Mouse (Mus musculus) erythroblast, embryonic 14.5 days (primary cell): ENCODE data around the gene Ppp4c.
"Not testable (repeated sequence)": the region's sequence is repeated elsewhere in the genome, so short reads cannot be mapped to it uniquely, and the experiment has no call there.

Source experiments
- GATA1 ChIP-seq: IDR thresholded peaks from 2 replicates; pipeline ENCODE4 v1.6.1; 2012; ENCODE audit warnings: low read length, inconsistent platforms, mixed read lengths
- TAL1 ChIP-seq: IDR thresholded peaks from 3 replicates; pipeline ENCODE4 v1.6.1; 2012; ENCODE audit warnings: low read length, inconsistent platforms, mixed read lengths

GRCm38 (mm10) chr7:126779101-126779500, 13.2 kb downstream of the Ppp4c start:
- TF ChIP-seq TAL1, GATA1: not testable (repeated sequence)
